Mouse (Mus musculus) right cerebral cortex, postnatal 14 days (tissue): ENCODE results near the gene Cracr2b.

ENCODE experiments used
- DNase-seq: peaks from one replicate; pipeline ENCODE4 v3.0.0; 2022

Cracr2b gene

GRCm38 (mm10) chr7:141455610-141456314, 5.1 kb upstream of the Cracr2b start:
- no peak for DNase-seq

- no peak for DNase-seq
Observed at GRCm38 (mm10) chr7:141456739-141457138, 4.2 kb upstream of the Cracr2b start.

- no peak for DNase-seq
Observed at GRCm38 (mm10) chr7:141457236-141457635, 3.7 kb upstream of the Cracr2b start.

- no peak for DNase-seq
Observed at GRCm38 (mm10) chr7:141457986-141458660, 2.8 kb upstream of the Cracr2b start.

- no peak for DNase-seq
Observed at GRCm38 (mm10) chr7:141458661-141459060, 2.2 kb upstream of the Cracr2b start.

GRCm38 (mm10) chr7:141459301-141459711, 1.6 kb upstream of the Cracr2b start:
- no peak for DNase-seq

GRCm38 (mm10) chr7:141460001-141460390, 898 bp upstream of the Cracr2b start:
- DNase-seq: no peak

- DNase-seq: no peak
Observed at GRCm38 (mm10) chr7:141461521-141462332, 833 bp downstream of the Cracr2b start.

- DNase-seq: no peak
Observed at GRCm38 (mm10) chr7:141462333-141462821, 1.5 kb downstream of the Cracr2b start.

- no peak for DNase-seq
Observed at GRCm38 (mm10) chr7:141463824-141464602, 3.1 kb downstream of the Cracr2b start.

- no peak for DNase-seq
Observed at GRCm38 (mm10) chr7:141464603-141465201, 3.8 kb downstream of the Cracr2b start.

GRCm38 (mm10) chr7:141465388-141466044, 4.6 kb downstream of the Cracr2b start:
- no peak for DNase-seq

GRCm38 (mm10) chr7:141466045-141466394, 5.1 kb downstream of the Cracr2b start:
- DNase-seq: no peak

- no peak for DNase-seq
Observed at GRCm38 (mm10) chr7:141466607-141467148, 5.8 kb downstream of the Cracr2b start.

- peak; percentile 60 for DNase-seq
Observed at GRCm38 (mm10) chr7:141467230-141468030, 6.5 kb downstream of the Cracr2b start, which contains the start of gene Cd151. Gene Cd151 (plus strand): TSS chr7:141467392.

- no peak for DNase-seq
Observed at GRCm38 (mm10) chr7:141468164-141468521, 7.2 kb downstream of the Cracr2b start.

GRCm38 (mm10) chr7:141468522-141469211, 7.8 kb downstream of the Cracr2b start:
- peak; percentile 43 for DNase-seq

GRCm38 (mm10) chr7:141469352-141469751, 8.5 kb downstream of the Cracr2b start:
- no peak for DNase-seq

- no peak for DNase-seq
Observed at GRCm38 (mm10) chr7:141469901-141470636, 9.2 kb downstream of the Cracr2b start.
